Mouse (Mus musculus) fibroblast of lung, adult 2 months (primary cell): Measurements from ENCODE around the gene Ppp1r14a.

ENCODE experiments used
- DNase-seq: peaks from one replicate; pipeline ENCODE4 v3.0.0-alpha.2; 2011; ENCODE audit warnings: low read depth

The Ppp1r14a gene

DNA sequence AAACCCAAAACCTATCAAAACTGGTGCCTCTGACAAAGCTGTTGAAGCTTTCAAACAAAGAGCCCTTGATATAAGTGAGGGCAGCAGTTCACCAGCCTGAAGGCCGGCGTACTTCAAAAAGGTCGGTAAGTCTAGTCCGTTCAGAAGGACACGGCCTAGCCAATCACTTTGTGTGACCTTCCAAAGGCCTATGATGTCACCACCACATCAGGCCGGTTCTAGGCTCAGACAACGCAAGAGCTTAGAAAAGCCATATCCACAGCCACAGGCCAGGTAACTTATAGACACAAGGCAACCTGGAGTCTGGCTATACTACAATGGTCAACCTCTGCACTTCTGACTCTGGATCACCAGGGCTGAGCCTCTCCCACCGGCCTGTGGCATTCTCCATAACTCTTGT lies 9.2 kb upstream of the Ppp1r14a start:
- DNase-seq, result no peak

DNA sequence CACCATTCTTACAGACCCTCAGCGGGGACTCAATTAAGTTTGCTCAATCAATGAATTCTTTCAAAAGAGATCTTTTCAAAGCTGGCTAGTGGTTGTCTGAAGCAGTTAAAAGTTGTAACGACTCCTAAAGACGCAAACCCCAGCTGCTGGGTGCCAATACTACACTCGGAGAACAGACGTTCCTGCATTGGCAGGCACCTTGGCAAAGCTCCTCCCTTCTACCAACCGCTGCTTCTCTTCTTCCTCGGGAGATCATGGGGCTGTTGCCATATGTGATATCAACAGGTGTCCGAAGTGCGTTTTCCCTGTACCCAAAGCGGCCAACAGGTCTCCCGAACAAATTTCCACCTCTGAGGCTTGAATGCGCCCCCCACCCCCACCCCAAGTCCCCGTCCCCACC lies 8.3 kb upstream of the Ppp1r14a start:
- DNase-seq, result no peak

DNA sequence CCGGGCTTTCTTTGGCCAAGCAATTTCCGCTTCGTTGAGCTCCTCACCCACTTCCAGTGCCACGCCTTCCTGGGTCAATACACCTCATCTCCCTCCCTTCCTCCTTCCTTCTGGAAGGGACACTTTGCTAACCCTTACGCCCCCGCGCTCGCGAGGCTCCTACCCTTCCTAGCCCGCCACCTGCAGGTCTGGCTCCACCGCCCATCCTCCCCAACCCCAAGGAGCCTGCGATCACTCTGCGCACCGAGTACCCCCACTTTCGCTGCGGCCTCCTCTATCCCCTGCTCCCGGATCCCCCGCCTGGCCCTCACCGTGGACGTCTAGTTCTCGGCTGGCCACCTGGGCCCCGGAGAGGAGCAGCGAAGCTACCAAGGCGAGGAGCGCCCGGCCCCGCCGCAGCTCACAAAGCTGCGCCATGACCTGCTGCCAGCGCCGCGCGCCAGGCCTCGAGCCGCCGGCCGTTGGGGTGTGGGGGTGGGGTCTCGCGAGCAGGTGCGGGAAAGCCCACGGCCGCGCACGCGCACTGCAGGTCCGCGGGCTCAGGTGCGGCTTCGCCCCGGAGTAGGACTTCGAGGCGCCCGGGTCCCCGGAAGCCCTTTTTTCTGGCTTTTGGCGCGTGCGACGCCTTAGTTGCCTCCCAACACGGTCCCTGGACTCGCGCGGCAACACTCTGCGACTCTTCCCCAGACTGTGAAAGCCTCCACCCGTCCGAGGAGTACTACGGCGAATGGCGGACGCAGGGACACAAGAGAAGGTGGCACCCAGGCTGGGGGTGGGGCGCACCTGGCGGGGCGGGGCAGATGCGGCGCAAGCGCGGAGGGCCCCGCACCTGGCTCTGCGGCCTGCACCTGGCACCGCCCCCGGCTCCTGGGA lies 7.7 kb upstream of the Ppp1r14a start, which contains the start of gene Spint2:
TSS of gene Spint2 (minus strand) at position 712 of the 873 bp plus-strand sequence.
- no peak for DNase-seq

DNA sequence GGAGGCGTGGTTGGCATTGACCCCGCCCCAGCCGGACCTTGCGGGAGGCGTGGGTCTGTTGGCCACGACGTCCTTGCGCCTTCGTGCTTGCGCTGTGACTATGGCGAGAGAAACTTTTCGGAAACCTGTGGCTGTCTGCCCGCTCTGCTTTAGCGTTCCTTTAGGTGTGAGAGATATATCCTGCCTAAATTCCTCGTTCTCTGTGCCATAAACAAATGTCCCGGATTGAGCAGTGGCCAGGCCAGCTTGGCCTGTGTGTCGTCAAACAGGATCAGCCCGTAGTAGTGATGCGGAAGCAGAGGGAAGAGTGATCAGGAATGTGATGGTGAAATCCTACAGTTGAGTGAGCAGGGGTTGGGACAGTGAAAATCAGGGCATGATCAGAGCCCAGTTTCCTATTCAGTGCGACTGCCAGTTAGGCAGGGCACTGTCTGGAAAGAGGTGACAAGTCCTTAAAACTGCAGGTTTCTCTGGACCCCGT lies 7.0 kb upstream of the Ppp1r14a start:
- DNase-seq, result no peak

DNA sequence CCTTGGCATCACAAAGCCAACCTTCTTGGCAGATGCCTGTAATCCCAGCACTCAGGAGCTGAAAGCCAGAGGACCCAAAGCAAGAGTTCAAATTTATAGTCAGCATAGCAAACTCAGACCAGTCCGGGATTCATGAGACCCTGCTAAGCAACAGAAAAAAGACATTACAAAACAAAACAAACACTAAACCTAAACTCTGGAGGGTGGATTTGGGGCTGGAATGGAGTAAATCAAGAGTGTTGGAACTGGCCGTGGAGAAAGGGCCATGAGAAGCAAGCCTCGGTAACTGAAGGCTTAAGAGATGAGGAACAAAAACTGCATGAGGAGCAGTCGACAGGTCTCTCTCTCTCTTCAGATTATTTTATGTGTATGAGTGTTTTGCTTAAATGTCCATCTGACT lies 5.2 kb upstream of the Ppp1r14a start:
- no peak for DNase-seq

DNA sequence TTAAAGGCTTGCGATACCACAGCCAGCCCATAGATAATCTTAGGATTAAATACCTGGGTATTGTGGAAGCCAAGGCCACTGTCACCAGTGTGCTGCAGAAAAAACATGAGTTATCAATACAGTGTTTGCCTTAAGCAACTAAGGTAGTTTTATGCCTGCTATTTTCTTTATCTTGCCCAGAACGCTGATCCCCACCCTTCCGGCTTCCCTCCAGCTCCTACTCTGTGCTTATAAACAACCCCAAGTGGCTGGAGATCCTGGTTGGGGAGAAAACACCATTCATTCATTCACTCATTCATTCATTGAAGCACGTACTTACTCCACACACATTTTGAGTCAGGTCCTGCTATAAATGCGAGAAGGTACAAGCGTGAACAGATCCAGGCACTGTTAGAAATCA lies 4.6 kb upstream of the Ppp1r14a start:
- no peak for DNase-seq

DNA sequence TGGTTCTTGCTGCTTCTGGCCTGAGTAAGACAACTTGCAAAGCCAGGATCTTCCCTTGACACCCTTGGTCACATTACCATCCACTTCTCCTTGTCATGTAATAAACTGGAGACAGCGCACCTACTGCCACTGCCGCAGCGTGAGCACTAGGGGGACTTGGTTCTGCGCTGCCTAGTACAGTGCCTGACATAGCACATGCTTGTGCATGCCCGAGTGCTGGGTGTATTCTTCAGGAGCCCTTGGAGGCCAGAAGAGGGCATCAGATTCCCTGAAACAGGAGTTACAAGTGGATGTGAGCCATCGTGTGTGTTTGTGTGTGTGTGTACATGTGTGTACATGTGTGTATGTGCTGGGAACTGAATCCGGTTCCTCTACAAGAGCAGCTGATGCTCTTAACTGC lies 1.6 kb upstream of the Ppp1r14a start:
- no peak for DNase-seq

DNA sequence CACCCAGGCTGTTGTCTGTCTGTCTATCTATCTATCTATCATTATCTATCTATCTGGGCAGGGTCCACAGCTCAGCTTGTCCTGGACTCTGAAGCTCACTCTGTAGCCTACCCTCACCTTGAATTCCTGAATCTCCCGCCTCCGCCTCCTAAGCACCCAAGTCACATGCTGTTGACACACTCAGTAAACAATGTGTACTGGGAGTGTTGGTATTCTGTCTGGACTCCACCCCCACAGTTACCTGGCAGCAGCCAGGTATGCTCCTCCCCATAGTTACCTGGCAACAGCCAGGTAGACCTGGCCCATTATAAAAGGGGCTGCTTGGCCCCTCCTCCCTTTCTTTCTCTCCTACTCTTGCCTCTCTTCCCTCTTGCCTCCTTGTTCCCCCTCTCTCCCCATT lies 1.0 kb upstream of the Ppp1r14a start:
- no peak for DNase-seq

DNA sequence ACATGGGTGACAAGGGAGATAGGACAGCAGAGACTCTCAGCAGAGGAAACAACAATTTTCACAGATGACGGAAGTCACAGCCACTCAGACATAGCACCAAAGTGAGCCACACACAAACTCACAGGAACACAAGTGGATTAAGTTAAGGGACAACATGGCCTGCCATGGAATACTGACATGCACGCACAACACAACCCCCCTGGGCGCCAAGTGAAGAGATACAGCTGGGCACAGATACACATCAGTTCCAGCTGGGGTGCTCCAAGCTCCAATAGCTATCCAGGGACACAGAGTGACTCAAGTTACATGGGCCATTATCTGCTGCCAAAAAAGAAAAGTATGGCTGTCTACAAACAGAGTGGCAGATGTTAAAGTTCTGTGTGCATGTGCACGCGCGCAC lies 748 bp downstream of the Ppp1r14a start:
- no peak for DNase-seq

DNA sequence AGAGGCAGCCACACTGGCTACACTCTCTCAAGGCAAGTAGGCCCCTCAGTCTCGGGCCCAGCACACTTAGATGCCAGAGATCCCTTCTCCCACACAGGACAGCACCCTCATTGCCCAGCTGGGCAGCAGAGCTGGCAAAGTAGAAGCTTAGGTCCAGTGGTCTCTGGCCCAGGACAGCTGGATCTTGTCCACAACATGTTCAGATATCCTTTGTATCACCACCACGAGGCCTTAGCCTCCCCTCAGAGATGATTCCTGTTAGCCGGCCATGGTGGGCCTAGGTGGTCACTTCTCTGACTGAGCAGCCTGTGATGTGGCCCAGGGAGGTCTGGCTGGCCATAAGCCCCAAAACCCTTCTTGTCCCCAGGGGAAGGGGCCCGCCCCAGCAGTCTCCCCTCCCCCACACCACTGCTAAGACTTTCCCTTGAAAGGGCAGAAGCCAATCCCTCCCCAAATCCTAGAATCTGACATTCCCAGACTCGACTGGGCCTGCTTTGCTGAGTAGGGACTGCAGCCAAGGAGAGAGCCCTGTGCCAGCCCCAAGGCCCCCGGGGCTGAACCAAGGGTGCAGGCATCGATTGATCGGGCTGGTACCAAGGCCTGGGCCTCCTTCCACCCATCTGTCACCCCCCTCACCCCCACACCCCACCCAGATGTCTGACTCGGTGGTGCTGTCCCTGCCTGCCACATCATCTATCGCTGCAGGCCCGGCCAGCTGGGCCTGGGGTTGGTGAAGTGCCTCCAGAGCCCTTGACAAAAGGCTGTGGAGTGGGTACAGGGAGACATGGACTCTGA lies 1.8 kb downstream of the Ppp1r14a start:
- DNase-seq, result no peak

DNA sequence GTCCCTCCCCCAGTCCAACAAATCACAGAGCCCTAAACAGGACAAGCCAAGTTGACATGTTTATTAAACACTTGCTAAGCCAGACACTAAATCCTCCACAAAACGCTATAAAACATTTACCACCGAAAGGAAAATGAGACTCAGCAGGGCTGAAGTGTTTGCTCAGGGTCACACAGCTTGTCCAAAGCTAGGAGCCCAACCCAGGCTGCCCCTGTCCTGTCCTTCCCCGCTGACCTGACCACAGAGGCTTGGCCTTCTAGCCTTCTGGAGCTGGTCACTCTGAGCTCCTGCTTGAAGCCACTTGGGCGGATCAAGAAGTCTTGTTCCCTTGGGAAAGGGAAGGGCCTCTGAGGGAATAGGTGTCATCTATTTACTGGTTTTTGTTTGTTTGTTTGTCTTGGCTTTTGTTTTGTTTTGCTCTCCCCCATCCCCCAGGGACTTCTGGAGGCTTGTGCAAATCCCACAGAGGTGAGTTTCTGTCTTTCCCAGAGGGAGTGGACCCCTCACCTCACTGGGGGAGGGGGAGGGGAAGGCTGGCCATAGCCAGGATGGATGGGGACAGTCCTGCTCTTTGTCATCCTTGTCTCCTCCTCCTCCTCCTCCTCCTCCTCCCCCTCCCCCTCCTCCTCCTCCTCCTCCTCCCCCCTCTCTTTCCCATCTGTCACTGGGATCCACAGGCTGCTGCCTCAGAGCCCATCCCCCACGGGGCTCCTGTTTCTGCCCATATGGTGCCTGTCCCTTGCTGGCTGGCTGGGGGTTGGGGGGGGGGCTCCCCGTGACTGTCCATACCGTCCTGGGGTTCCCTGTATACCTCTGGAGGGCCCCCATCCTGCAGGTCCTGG lies 2.7 kb downstream of the Ppp1r14a start:
- DNase-seq, result no peak

DNA sequence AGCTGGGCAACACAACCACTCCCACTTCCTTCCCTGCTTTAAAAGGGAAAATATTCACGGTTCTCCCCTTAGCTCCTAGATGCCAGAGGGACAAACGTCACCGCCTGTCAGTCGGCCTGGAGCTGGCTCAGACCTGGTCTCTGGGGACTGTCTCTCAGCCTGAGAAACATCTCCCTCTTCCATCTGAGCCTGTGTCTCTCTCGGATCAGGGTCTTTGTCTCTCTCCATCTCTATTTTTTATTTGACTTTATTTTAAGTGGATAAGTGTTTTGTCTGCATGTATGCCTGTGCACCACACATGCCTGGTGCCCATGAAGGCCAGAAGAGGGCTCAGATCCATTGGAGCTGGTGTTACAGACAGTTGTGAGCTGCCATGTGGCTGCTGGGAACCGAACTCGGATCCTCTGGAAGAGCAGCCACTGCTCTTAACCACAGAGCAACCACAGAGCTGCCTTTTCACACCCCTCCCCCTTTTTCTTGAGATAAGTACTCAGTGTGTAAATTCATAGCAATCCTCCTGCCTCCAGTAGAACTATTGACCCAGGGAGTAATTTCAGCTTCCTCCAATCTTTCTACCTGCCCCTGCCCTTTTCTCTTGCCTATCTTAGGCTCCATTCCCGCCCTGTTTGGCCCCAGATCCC lies 3.5 kb downstream of the Ppp1r14a start:
- no peak for DNase-seq

DNA sequence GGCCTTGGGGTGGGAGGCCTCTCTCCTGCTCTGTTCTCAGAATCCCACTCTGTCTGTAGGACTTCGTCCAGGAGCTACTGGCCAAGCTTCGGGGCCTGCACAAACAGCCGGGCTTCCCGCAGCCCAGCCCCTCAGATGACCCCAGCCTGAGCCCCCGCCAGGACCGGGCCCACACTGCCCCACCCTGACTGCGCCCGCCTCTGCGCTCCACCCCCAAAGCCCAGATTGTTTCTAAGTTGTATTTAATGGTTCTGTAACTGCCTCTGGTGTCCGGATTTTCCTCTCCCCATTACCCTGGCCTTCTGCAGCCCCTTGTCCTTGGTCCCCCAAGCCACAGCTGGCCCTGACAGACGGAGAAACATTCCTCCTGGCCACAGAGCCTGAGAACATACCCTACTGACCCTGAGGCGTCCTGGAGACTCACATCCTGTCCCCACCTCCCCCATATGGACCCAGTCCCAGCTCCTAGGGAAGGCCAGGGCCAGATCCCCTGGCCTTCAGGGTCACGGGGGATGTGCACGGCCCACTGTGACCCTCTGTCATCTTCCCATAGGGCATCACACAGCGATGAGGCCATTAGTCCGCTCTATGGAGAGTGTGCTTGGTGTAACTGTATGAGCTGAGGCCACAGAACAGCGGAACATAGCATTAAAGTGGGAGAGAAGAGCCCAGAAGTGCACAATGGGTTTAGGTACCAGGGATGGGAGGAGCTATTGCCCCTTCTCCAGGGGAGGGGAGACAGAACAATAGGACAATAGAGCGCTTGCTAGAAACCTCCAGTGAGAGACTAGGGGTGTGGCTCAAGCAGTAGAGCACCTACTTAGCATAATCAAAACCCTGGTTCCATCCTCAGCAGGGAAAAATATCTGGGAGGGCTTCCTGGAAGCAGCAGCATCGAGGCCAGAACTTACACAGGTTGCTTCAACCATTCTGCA lies 4.3 kb downstream of the Ppp1r14a start:
- no peak for DNase-seq

DNA sequence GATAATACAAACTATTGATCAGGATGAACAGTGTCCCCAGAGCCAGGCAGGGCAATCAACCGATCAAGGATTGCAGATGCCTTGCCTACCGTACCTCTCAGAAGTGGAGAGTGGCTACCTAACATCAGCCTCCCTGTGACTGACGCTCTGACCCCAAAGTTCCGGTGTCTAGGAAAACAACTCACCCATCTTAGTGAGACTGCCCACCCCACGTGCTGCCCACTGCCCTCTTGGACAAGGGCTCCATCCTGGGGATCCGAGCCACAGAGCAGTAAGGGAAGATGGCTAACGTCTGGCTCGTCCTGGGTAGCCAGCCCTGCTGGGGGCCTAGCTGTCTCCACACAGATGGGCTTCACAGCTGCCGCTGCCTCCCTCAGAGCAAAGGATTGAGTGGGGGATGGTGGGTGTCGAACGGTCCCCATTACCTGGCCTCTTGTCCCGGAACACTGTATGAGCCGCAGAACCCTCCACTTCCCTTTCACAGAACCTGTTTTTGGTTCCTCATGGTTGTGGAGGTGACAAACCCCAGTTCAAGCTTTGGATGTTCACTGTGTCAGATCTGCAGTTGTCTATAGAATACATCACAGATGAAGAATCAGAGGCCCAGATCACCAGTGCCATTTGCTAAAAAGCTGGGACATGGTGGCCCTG lies 5.1 kb downstream of the Ppp1r14a start:
- no peak for DNase-seq

DNA sequence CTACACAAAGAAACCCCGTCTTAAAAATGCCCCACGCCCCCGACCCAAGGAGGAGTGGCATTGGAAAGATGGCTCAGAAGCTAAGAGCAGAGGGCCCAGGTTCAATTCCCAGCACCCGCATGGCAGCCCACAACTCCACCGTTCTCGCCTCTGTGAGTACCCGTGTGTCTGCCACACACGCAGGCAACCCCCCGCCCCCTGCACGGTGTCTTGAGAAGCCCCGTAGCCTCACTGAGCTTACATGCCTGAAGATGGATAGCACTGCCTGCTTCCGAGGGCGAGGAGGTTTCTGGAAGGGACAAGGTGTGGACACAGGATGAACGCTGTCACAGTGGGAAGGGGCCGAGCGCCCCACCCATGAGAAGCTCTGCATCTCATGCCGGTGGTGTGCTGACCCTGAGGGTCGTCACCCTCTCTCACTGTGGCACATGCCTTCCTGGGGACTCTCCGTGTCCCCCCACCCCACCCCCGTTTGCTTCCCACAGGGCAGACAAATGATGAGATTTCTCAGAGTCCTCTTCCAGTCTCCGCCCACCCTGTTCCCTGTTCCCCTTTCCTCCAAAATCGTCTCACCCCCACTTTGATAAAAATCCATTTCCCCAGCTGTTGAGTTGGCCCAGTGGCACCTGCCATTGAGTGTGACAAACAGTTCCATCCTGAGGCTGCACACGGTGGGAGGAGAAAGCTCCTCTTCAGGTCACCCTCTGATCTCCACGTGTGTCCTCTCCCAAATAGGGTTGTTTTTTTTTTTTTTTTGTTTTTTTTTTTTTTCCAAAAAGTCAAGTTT lies 6.9 kb downstream of the Ppp1r14a start:
- DNase-seq, result no peak

DNA sequence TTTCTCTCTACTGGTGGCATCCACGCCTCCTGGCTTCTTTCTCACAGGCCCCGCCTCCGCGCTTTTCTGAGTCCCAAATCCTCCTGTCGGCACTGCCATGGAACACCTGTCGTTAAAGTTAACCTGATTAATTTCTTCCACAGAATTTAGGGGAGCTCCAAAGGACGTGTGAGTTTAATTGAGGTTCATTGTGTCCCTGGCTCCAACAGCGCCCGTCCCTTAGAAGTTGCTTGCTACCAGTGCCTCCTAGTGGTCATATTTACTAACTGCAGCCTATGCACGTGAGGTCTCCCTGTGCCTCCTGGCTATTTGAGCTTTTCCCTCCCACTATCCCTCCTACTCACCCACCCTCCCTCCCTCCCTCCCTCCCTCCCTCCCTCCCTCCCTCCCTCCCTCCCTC lies 7.9 kb downstream of the Ppp1r14a start:
- DNase-seq, result no peak

DNA sequence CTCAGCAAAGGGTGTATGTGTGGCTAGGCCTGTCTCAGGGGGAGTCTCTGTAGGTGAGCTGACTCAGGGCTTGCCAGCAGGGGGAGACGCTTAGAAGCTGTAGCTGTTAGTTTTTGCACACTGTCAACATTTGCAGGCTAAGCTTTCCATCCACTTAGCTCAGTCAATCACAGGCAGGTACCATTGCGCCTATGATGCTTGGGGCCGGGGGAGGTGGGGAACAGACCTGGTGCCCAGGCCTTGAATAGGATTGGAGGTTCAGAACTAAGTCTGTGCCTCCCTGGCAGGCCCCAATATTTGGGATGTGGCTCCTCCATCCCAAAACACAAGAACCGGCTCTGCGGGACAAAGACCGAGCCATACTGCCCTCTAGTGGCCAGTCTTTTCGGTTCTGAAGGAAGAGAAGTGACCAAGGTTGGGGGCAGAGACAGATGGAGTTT lies 12.0 kb downstream of the Ppp1r14a start:
- DNase-seq, result no peak

DNA sequence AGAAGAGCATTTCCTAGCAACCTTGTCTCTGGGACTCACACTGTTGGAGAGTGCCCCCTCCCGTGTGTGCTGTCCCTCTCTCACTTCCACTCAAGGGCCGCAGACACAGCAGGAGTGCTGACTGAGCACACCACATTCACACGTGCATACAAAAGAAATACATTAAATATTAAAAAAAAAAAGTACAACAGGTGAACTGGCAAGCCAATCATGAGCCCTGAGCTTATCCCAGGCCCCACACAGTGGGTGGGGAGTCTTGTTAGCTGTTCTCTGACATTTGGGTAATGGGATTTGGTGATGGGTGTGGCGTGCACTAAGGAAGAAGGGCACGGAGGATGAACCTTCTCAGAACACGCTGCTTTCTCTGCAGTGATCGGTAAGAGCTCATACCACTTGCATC lies 13.5 kb downstream of the Ppp1r14a start:
- DNase-seq, result no peak
